Mouse (Mus musculus): ENCODE results near the gene Tepsin. TPM values are rescaled to one million over a fixed set of nuclear protein-coding genes. Genes with fewer than 3 reads are reported as not detected.

The Tepsin gene
- polyA plus RNA-seq, 1 experiment from 2014 or later = 22.0 TPM

GRCm38 (mm10) chr11:120114488-120115215, 16.1 kb upstream of the Tepsin start:
- Histone ChIP-seq H3K9ac (replicated peaks; ENCODE audit: low read length) (no peak overlapping the region), H3K4me2 (replicated peaks; ENCODE audit: low read depth, low read length) (no peak overlapping the region), H3K36me3 (ENCODE audit: insufficient read depth, low read length) (peaks cover 24% of the 10 kb centered on the region), H3K4me1 (ENCODE audit: insufficient read depth, low read length) (peaks cover 3% of the 10 kb centered on the region; the same call in 1 of the 2 replicates), H3K9me3 (ENCODE audit: low read length) (no peaks in the 10 kb centered on the region), H3K4me3 (ENCODE audit: low read length) (no peak overlapping the region), H3K27me3 (ENCODE audit: insufficient read depth, low read length) (no peaks in the 10 kb centered on the region), H3K27ac (ENCODE audit: low read length) (no peak overlapping the region)
- ATAC-seq (ENCODE audit: low FRiP score, low TSS enrichment) = no peak
- 86% methylated on average over 21 of the region's 21 CpGs for WGBS

DNA sequence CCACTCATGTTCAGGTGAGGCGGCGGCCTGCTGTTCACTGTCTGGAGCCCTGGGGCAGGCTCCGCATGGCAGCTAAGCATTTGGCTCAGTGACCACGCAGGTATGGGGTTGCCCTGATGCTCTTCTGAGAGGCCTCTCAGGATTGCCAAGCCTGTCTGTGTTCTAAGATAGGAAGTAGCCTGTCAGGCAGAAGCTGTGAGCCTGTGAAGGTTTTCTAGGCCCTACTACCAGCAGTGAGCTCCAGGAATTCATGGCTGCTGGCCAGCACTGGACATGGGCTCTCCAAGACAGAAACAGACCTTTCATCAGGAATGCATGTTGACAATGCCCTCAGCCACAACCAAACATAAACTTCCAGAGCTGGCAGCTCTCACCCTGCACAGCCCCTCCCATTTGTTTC, 13.6 kb upstream of the Tepsin start:
- Histone ChIP-seq H3K4me1 (ENCODE audit: insufficient read depth, low read length) (peaks cover 8% of the 10 kb centered on the region; the same call in 1 of the 2 replicates), H3K27me3 (ENCODE audit: insufficient read depth, low read length) (no peaks in the 10 kb centered on the region), H3K9me3 (ENCODE audit: low read length) (no peaks in the 10 kb centered on the region), H3K4me3 (ENCODE audit: low read length) (no peak overlapping the region), H3K9ac (replicated peaks; ENCODE audit: low read length) (no peak overlapping the region), H3K36me3 (ENCODE audit: insufficient read depth, low read length) (peaks cover 28% of the 10 kb centered on the region), H3K4me2 (replicated peaks; ENCODE audit: low read depth, low read length) (no peak overlapping the region), H3K27ac (ENCODE audit: low read length) (no peak overlapping the region)
- whole genome bisulfite sequencing = 91% methylated on average over 4 of the region's 4 CpGs
- ATAC-seq (ENCODE audit: low FRiP score, low TSS enrichment) = no peak

- Histone ChIP-seq H3K4me3 (ENCODE audit: low read length) (no peak overlapping the region), H3K36me3 (ENCODE audit: insufficient read depth, low read length) (peaks cover 23% of the 10 kb centered on the region), H3K4me1 (ENCODE audit: insufficient read depth, low read length) (peaks cover 8% of the 10 kb centered on the region; the same call in 1 of the 2 replicates), H3K27ac (ENCODE audit: low read length) (0 out of 2 replicates have a peak overlapping the region, but pooled peaks have one; percentile 33), H3K9ac (replicated peaks; ENCODE audit: low read length) (no peak overlapping the region), H3K9me3 (ENCODE audit: low read length) (no peaks in the 10 kb centered on the region), H3K4me2 (replicated peaks; ENCODE audit: low read depth, low read length) (no peak overlapping the region), H3K27me3 (ENCODE audit: insufficient read depth, low read length) (no peaks in the 10 kb centered on the region)
- no peak for ATAC-seq (ENCODE audit: low FRiP score, low TSS enrichment)
- 4% methylated on average over 2 of the region's 2 CpGs for WGBS
Observed at GRCm38 (mm10) chr11:120111033-120111432, 12.5 kb upstream of the Tepsin start.

DNA sequence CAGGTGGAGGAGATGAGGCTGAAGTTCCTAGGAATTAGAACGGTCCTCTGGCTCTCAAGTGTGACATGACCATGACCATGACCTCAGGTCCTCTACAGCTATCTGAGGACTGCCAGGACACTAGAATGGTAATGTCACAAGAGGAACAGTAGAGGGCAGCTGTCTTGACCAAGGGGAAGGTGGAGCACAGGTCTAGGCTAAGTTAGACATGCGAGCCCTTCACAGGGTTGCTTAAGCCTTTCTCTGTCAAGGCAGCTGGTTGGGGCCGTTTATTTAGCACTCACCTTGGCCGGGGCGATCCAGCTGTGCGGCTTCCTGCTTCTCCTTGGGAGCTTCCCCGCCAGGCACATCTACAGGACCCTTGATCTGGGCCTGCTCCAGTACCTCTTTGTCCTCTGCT, 12.0 kb upstream of the Tepsin start:
- no peaks in the 10 kb centered on the region for H3K9me3 ChIP-seq (ENCODE audit: low read length)
- H3K4me2 ChIP-seq (replicated peaks; ENCODE audit: low read depth, low read length) = no peak overlapping the region
- ATAC-seq (ENCODE audit: low FRiP score, low TSS enrichment) = no peak; the same call in 1 of the 2 replicates
- H3K27ac ChIP-seq (ENCODE audit: low read length) = no peak overlapping the region
- peaks cover 27% of the 10 kb centered on the region for H3K36me3 ChIP-seq (ENCODE audit: insufficient read depth, low read length)
- no peak overlapping the region for H3K4me3 ChIP-seq (ENCODE audit: low read length)
- H3K4me1 ChIP-seq (ENCODE audit: insufficient read depth, low read length) = peaks cover 8% of the 10 kb centered on the region; the same call in 1 of the 2 replicates
- no peaks in the 10 kb centered on the region for H3K27me3 ChIP-seq (ENCODE audit: insufficient read depth, low read length)
- no peak overlapping the region; the same call in 1 of the 2 replicates for H3K9ac ChIP-seq (replicated peaks; ENCODE audit: low read length)
- 70% methylated on average over 7 of the region's 7 CpGs for WGBS

- peaks cover 8% of the 10 kb centered on the region; the same call in 1 of the 2 replicates for H3K4me1 ChIP-seq (ENCODE audit: insufficient read depth, low read length)
- no peak overlapping the region for H3K27ac ChIP-seq (ENCODE audit: low read length)
- no peak for ATAC-seq (ENCODE audit: low FRiP score, low TSS enrichment)
- no peak overlapping the region for H3K4me2 ChIP-seq (replicated peaks; ENCODE audit: low read depth, low read length)
- H3K9ac ChIP-seq (replicated peaks; ENCODE audit: low read length) = no peak overlapping the region
- H3K9me3 ChIP-seq (ENCODE audit: low read length) = no peaks in the 10 kb centered on the region
- H3K27me3 ChIP-seq (ENCODE audit: insufficient read depth, low read length) = no peaks in the 10 kb centered on the region
- H3K4me3 ChIP-seq (ENCODE audit: low read length) = no peak overlapping the region
- 75% methylated on average over 14 of the region's 14 CpGs for WGBS
- H3K36me3 ChIP-seq (ENCODE audit: insufficient read depth, low read length) = peaks cover 31% of the 10 kb centered on the region
Observed at GRCm38 (mm10) chr11:120109558-120110210, 11.2 kb upstream of the Tepsin start.

DNA sequence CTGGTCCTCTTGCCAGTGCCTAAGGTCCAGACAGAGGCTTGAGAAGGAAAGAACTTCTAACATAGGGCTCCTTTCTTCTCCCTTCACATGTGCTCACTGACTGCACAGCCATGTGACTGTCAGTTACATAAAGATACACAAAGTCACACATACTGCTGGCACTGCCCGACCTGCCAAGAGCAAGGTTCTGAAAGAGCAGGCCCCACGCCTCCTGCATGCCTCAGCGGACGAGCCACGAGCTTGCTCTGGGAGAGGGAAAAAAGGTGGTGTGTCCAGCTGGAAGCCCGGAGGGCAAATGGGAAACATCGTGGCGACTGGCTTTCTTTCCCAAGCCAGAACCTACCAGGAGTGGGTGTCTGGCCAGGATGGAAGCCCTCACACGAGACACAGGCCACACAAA, 9.3 kb upstream of the Tepsin start:
- H3K9me3 ChIP-seq (ENCODE audit: low read length) = no peaks in the 10 kb centered on the region
- no peak overlapping the region for H3K9ac ChIP-seq (replicated peaks; ENCODE audit: low read length)
- no peak overlapping the region for H3K27ac ChIP-seq (ENCODE audit: low read length)
- WGBS = 63% methylated on average over 9 of the region's 9 CpGs
- no peak overlapping the region for H3K4me2 ChIP-seq (replicated peaks; ENCODE audit: low read depth, low read length)
- peaks cover 8% of the 10 kb centered on the region; the same call in 1 of the 2 replicates for H3K4me1 ChIP-seq (ENCODE audit: insufficient read depth, low read length)
- H3K27me3 ChIP-seq (ENCODE audit: insufficient read depth, low read length) = no peaks in the 10 kb centered on the region
- no peak for ATAC-seq (ENCODE audit: low FRiP score, low TSS enrichment)
- no peak overlapping the region for H3K4me3 ChIP-seq (ENCODE audit: low read length)
- peaks cover 34% of the 10 kb centered on the region for H3K36me3 ChIP-seq (ENCODE audit: insufficient read depth, low read length)

DNA sequence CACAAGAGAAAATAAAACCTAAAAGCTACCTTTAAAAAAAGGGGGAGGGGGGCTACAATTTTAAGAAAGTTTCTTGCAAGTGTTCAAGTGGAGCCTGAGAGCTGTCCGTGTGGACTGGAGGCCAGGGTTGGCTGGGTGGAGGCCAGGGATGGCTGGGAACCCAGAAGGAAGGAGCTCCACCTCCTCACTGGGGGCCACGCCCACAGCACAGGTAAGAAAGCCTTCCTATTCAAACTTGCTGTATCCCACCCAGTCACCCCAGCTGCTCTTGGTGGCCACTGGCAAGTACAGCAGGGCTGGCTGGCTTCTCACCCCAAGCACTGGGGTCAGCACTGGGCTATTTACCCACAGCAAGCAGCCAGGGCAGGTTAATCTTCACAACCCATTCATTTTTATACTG, 8.5 kb upstream of the Tepsin start:
- H3K36me3 ChIP-seq (ENCODE audit: insufficient read depth, low read length) = peaks cover 31% of the 10 kb centered on the region
- no peak for ATAC-seq (ENCODE audit: low FRiP score, low TSS enrichment)
- no peaks in the 10 kb centered on the region for H3K27me3 ChIP-seq (ENCODE audit: insufficient read depth, low read length)
- H3K4me2 ChIP-seq (replicated peaks; ENCODE audit: low read depth, low read length) = no peak overlapping the region
- peaks cover 8% of the 10 kb centered on the region; the same call in 1 of the 2 replicates for H3K4me1 ChIP-seq (ENCODE audit: insufficient read depth, low read length)
- no peak overlapping the region for H3K4me3 ChIP-seq (ENCODE audit: low read length)
- H3K9ac ChIP-seq (replicated peaks; ENCODE audit: low read length) = no peak overlapping the region
- H3K27ac ChIP-seq (ENCODE audit: low read length) = no peak overlapping the region
- H3K9me3 ChIP-seq (ENCODE audit: low read length) = no peaks in the 10 kb centered on the region
- 68% methylated on average over 2 of the region's 2 CpGs for WGBS

GRCm38 (mm10) chr11:120103431-120103997, 5.0 kb upstream of the Tepsin start:
- no peak for ATAC-seq (ENCODE audit: low FRiP score, low TSS enrichment)
- WGBS = 94% methylated on average over 3 of the region's 3 CpGs

GRCm38 (mm10) chr11:120101036-120101435, 2.5 kb upstream of the Tepsin start:
- no peaks in the 10 kb centered on the region for H3K27me3 ChIP-seq (ENCODE audit: insufficient read depth, low read length)
- peaks cover 19% of the 10 kb centered on the region for H3K4me1 ChIP-seq (ENCODE audit: insufficient read depth, low read length)
- H3K36me3 ChIP-seq (ENCODE audit: insufficient read depth, low read length) = peaks cover 17% of the 10 kb centered on the region
- no peak overlapping the region for H3K9ac ChIP-seq (replicated peaks; ENCODE audit: low read length)
- H3K4me3 ChIP-seq (ENCODE audit: low read length) = no peak overlapping the region
- 4% methylated on average over 3 of the region's 3 CpGs for WGBS
- no peaks in the 10 kb centered on the region for H3K9me3 ChIP-seq (ENCODE audit: low read length)
- H3K27ac ChIP-seq (ENCODE audit: low read length) = no peak overlapping the region
- H3K4me2 ChIP-seq (replicated peaks; ENCODE audit: low read depth, low read length) = no peak overlapping the region
- no peak; the same call in 1 of the 2 replicates for ATAC-seq (ENCODE audit: low FRiP score, low TSS enrichment)

More at GRCm38 (mm10) chr11:120103431-120103997, 5.0 kb upstream of the Tepsin start:
- H3K27me3 ChIP-seq (ENCODE audit: insufficient read depth, low read length) = no peaks in the 10 kb centered on the region
- no peak overlapping the region for H3K27ac ChIP-seq (ENCODE audit: low read length)
- no peaks in the 10 kb centered on the region for H3K9me3 ChIP-seq (ENCODE audit: low read length)
- peaks cover 20% of the 10 kb centered on the region for H3K36me3 ChIP-seq (ENCODE audit: insufficient read depth, low read length)
- no peak overlapping the region for H3K9ac ChIP-seq (replicated peaks; ENCODE audit: low read length)
- H3K4me1 ChIP-seq (ENCODE audit: insufficient read depth, low read length) = peaks cover 15% of the 10 kb centered on the region
- H3K4me2 ChIP-seq (replicated peaks; ENCODE audit: low read depth, low read length) = no peak overlapping the region
- H3K4me3 ChIP-seq (ENCODE audit: low read length) = no peak overlapping the region

Measured in kidney, embryonic 16.5 days (tissue).